Mouse (Mus musculus) heart, embryonic 14.5 days (tissue): ENCODE data around the gene Tnfrsf1b. TPM values are rescaled to one million over a fixed set of nuclear protein-coding genes. Genes with fewer than 3 reads are reported as not detected.

ENCODE experiments used
- ATAC-seq: fragments of 200-750 bp; cut with Nextera tagmentation; 2 replicates; pipeline ENCODE4 v1.8.0; 2017; ENCODE audit warnings: low read depth, moderate TSS enrichment; ENCODE audit not compliant: insufficient number of reproducible peaks, insufficient read depth, low FRiP score
- H3K27ac ChIP-seq, 2 experiments: fragments of 200-500 bp in 1 of 2; fragments of 300-500 bp in 1 of 2; sonication (generic) in 1 of 2; replicated peaks in 1 of 2; 2 replicates each; pipeline ENCODE4 v1.5.1; 2012 to 2014; ENCODE audit warnings: low read depth in 2 of 2, low read length in 2 of 2, control low read depth in 1 of 2, mild to moderate bottlenecking in 1 of 2, mixed read lengths in 1 of 2; ENCODE audit not compliant: control insufficient read depth in 1 of 2, insufficient read depth in 1 of 2
- H3K27me3 ChIP-seq: fragments of 300-500 bp; sonication (generic); 2 replicates; pipeline ENCODE4 v1.6.1; 2014; ENCODE audit warnings: mild to moderate bottlenecking, low read length, control low read depth; ENCODE audit not compliant: control insufficient read depth, insufficient read depth
- H3K36me3 ChIP-seq: fragments of 300-500 bp; sonication (generic); 2 replicates; pipeline ENCODE4 v1.6.1; 2014; ENCODE audit warnings: mild to moderate bottlenecking, control low read depth, low read length, mixed read lengths; ENCODE audit not compliant: control insufficient read depth, insufficient read depth
- H3K4me1 ChIP-seq, 2 experiments: fragments of 200-500 bp in 1 of 2; fragments of 300-500 bp in 1 of 2; sonication (generic) in 1 of 2; 2 replicates each; pipeline ENCODE4 v1.6.1; 2012 to 2014; ENCODE audit warnings: low read length in 2 of 2, control low read depth in 1 of 2, mixed read lengths in 1 of 2; ENCODE audit not compliant: control insufficient read depth in 2 of 2, insufficient read depth in 2 of 2
- H3K4me2 ChIP-seq: fragments of 300-500 bp; sonication (generic); 2 replicates; pipeline ENCODE4 v1.6.1; 2014; ENCODE audit warnings: mild to moderate bottlenecking, low read length
- H3K4me3 ChIP-seq, 2 experiments: fragments of 200-500 bp in 1 of 2; fragments of 300-500 bp in 1 of 2; sonication (generic) in 1 of 2; 2 replicates each; pipeline ENCODE4 v1.5.1; 2012 to 2014; ENCODE audit warnings: low read length in 2 of 2, mild to moderate bottlenecking in 2 of 2, control low read depth in 1 of 2, low read depth in 1 of 2, moderate library complexity in 1 of 2; ENCODE audit not compliant: control insufficient read depth in 1 of 2, insufficient read depth in 1 of 2
- H3K9ac ChIP-seq: fragments of 300-500 bp; sonication (generic); 2 replicates; pipeline ENCODE4 v1.6.1; 2014; ENCODE audit warnings: mild to moderate bottlenecking, low read length
- H3K9me3 ChIP-seq: fragments of 300-500 bp; sonication (generic); 2 replicates; pipeline ENCODE4 v1.6.1; 2016; ENCODE audit warnings: low read length, control low read depth; ENCODE audit not compliant: control insufficient read depth
- WGBS: fragments of 180-500 bp; shearing (Covaris S2); extraction: QIAGEN DNeasy Blood & Tissue Kit; methylation state at CpG from one replicate; pipeline ENCODE4 v1.1.7; 2014; 5-methylcytosine and 5-hydroxymethylcytosine counted together
- polyA plus RNA-seq: library from polyadenylated mRNA; unstranded; fragments of >200 nt; fragmentation: Nextera tagmentation; extraction: Ambion mirVana; gene quantifications from 2 replicates; pipeline ENCODE4 v1.2.1, GENCODE M21; 2014

The Tnfrsf1b gene
- polyA plus RNA-seq, 1 experiment from 2014 or later: 3.4 TPM

DNA sequence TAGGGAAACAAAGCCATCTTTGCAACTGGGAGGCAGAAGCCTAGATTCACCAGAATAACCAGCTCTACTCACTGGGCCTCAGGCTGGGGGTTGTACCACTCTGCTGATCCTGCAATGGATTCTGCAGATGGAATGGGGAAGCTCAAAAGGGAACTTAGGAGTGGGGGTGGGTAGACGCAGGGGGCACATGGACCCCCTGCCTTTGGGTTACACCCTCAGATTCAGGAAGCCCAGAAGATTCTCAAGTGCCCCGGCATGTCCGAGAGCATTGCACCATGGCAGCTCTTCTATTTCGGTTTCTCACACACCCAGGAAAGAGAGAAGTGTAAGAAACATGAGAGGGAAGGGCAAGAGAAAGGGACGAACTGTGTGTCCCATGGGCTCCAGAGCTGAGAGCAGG, 23.5 kb upstream of the Tnfrsf1b start:
- H3K9me3 ChIP-seq: no peaks in the 10 kb centered on the region
- no peak overlapping the region for H3K4me2 ChIP-seq
- H3K4me1 ChIP-seq: no peaks in the 10 kb centered on the region
- no peak for ATAC-seq
- no peak overlapping the region for H3K27ac ChIP-seq
- WGBS: 84% methylated on average over 5 of the region's 5 CpGs
- no peak overlapping the region for H3K9ac ChIP-seq
- no peak overlapping the region for H3K4me3 ChIP-seq
- H3K36me3 ChIP-seq: no peaks in the 10 kb centered on the region
- H3K27me3 ChIP-seq: no peaks in the 10 kb centered on the region

GRCm38 (mm10) chr4:145267631-145268110, 21.0 kb upstream of the Tnfrsf1b start:
- Histone ChIP-seq H3K9me3 (no peaks in the 10 kb centered on the region), H3K36me3 (no peaks in the 10 kb centered on the region), H3K4me3 (no peak overlapping the region), H3K4me1 (no peaks in the 10 kb centered on the region), H3K27ac (no peak overlapping the region), H3K9ac (no peak overlapping the region), H3K27me3 (no peaks in the 10 kb centered on the region), H3K4me2 (no peak overlapping the region)
- ATAC-seq: no peak
- 66% methylated on average over 4 of the region's 4 CpGs for WGBS

GRCm38 (mm10) chr4:145266505-145266904, 19.8 kb upstream of the Tnfrsf1b start:
- no peak overlapping the region for H3K27ac ChIP-seq
- no peak overlapping the region for H3K9ac ChIP-seq
- H3K9me3 ChIP-seq: no peaks in the 10 kb centered on the region
- no peak overlapping the region for H3K4me3 ChIP-seq
- H3K27me3 ChIP-seq: no peaks in the 10 kb centered on the region
- H3K4me1 ChIP-seq: no peaks in the 10 kb centered on the region
- ATAC-seq: no peak
- H3K36me3 ChIP-seq: no peaks in the 10 kb centered on the region
- 73% methylated on average over 4 of the region's 4 CpGs for WGBS
- no peak overlapping the region for H3K4me2 ChIP-seq

- Histone ChIP-seq H3K9me3 (no peaks in the 10 kb centered on the region), H3K36me3 (no peaks in the 10 kb centered on the region), H3K4me1 (no peaks in the 10 kb centered on the region), H3K4me3 (no peak overlapping the region), H3K4me2 (no peak overlapping the region), H3K27ac (no peak overlapping the region), H3K9ac (no peak overlapping the region), H3K27me3 (no peaks in the 10 kb centered on the region)
- 30% methylated on average over 2 of the region's 2 CpGs for WGBS
- no peak for ATAC-seq
Observed at GRCm38 (mm10) chr4:145264761-145265160, 18.1 kb upstream of the Tnfrsf1b start.

- Histone ChIP-seq H3K36me3 (no peaks in the 10 kb centered on the region), H3K4me2 (no peak overlapping the region), H3K4me1 (no peaks in the 10 kb centered on the region), H3K27me3 (no peaks in the 10 kb centered on the region), H3K9ac (no peak overlapping the region), H3K9me3 (no peaks in the 10 kb centered on the region), H3K4me3 (no peak overlapping the region), H3K27ac (no peak overlapping the region)
- ATAC-seq: no peak
- 94% methylated on average over 1 of the region's 1 CpGs for WGBS
Observed at GRCm38 (mm10) chr4:145263583-145263982, 16.9 kb upstream of the Tnfrsf1b start.

DNA sequence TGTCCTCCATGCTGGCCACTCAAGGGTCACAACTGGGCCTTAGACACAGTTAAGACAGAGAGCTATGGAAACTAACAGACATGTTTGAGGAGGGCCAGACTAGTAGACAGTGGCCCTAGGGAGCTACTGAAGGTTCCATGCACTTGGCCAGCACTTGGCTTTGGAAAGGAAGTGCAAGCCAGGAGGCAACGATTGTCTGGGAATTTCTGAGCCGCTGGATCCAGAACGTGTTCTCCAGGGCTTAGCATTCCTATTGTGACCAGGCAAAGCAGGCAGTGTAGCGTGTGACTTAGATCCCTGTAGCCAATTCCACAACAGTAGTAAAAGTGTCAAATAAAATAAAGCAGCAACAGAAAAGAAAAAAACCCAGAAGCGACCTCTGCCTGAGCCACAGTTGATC, 14.1 kb upstream of the Tnfrsf1b start:
- no peak for ATAC-seq
- Histone ChIP-seq H3K4me2 (no peak overlapping the region), H3K9me3 (no peaks in the 10 kb centered on the region), H3K36me3 (no peaks in the 10 kb centered on the region), H3K27ac (no peak overlapping the region), H3K4me1 (no peaks in the 10 kb centered on the region), H3K27me3 (no peaks in the 10 kb centered on the region), H3K9ac (no peak overlapping the region), H3K4me3 (no peak overlapping the region)
- WGBS: 81% methylated on average over 5 of the region's 5 CpGs

- no peak overlapping the region for H3K4me3 ChIP-seq
- no peaks in the 10 kb centered on the region for H3K4me1 ChIP-seq
- 66% methylated on average over 5 of the region's 5 CpGs for WGBS
- H3K27me3 ChIP-seq: no peaks in the 10 kb centered on the region
- no peak for ATAC-seq
- H3K9ac ChIP-seq: no peak overlapping the region
- H3K36me3 ChIP-seq: no peaks in the 10 kb centered on the region
- H3K27ac ChIP-seq: no peak overlapping the region
- no peaks in the 10 kb centered on the region for H3K9me3 ChIP-seq
- no peak overlapping the region for H3K4me2 ChIP-seq
Observed at GRCm38 (mm10) chr4:145257751-145258434, 11.2 kb upstream of the Tnfrsf1b start.

- H3K9ac ChIP-seq: no peak overlapping the region
- H3K4me1 ChIP-seq: no peaks in the 10 kb centered on the region
- H3K27me3 ChIP-seq: no peaks in the 10 kb centered on the region
- WGBS: 80% methylated on average over 5 of the region's 5 CpGs
- no peaks in the 10 kb centered on the region for H3K36me3 ChIP-seq
- no peak overlapping the region for H3K4me2 ChIP-seq
- no peak for ATAC-seq
- H3K27ac ChIP-seq: no peak overlapping the region
- no peak overlapping the region for H3K4me3 ChIP-seq
- H3K9me3 ChIP-seq: no peaks in the 10 kb centered on the region
Observed at GRCm38 (mm10) chr4:145256144-145256543, 9.5 kb upstream of the Tnfrsf1b start.
